Mouse (Mus musculus) liver, embryonic 11.5 days (tissue): ENCODE measurements around the gene Dnajc21. TPM values are rescaled to one million over a fixed set of nuclear protein-coding genes. Genes with fewer than 3 reads are reported as not detected.
A peak's percentile ranks its signal among the peaks of the same experiment; 100 is the strongest.

ENCODE experiments used
- ATAC-seq: fragments of 200-750 bp; cut with Nextera tagmentation; replicated peaks from 2 replicates; pipeline ENCODE4 v1.8.0; 2017; ENCODE audit warnings: moderate number of reproducible peaks, mild to moderate bottlenecking, moderate TSS enrichment, moderate library complexity; ENCODE audit not compliant: low FRiP score
- DNase-seq: peaks from one replicate; pipeline ENCODE4 v3.0.0-alpha.2; 2017; ENCODE audit warnings: low spot score
- H3K27ac ChIP-seq: fragments of 300-500 bp; sonication (generic); 2 replicates; pipeline ENCODE4 v1.5.1; 2014; ENCODE audit warnings: mild to moderate bottlenecking, low read depth, low read length, control low read depth
- H3K27me3 ChIP-seq: fragments of 300-500 bp; sonication (generic); replicated peaks from 2 replicates; pipeline ENCODE4 v1.6.1; 2014; ENCODE audit warnings: low read length, mixed read lengths; ENCODE audit not compliant: control insufficient read depth, insufficient read depth
- H3K36me3 ChIP-seq: fragments of 300-500 bp; sonication (generic); 2 replicates; pipeline ENCODE4 v1.6.1; 2014; ENCODE audit warnings: mild to moderate bottlenecking, low read length, moderate library complexity, mixed read lengths; ENCODE audit not compliant: control insufficient read depth, insufficient read depth
- H3K4me1 ChIP-seq: fragments of 300-500 bp; sonication (generic); replicated peaks from 2 replicates; pipeline ENCODE4 v1.6.1; 2014; ENCODE audit warnings: low read length, mixed read lengths; ENCODE audit not compliant: control insufficient read depth, insufficient read depth
- H3K4me2 ChIP-seq: fragments of 300-500 bp; sonication (generic); 2 replicates; pipeline ENCODE4 v1.6.1; 2014; ENCODE audit warnings: mild to moderate bottlenecking, control low read depth, moderate library complexity
- H3K4me3 ChIP-seq: fragments of 300-500 bp; sonication (generic); 2 replicates; pipeline ENCODE4 v1.5.1; 2014; ENCODE audit warnings: low read depth, low read length, control low read depth
- H3K9ac ChIP-seq: fragments of 300-500 bp; sonication (generic); 2 replicates; pipeline ENCODE4 v1.6.1; 2014; ENCODE audit warnings: low read depth, low read length, control low read depth
- H3K9me3 ChIP-seq: fragments of 300-500 bp; sonication (generic); 2 replicates; pipeline ENCODE4 v1.6.1; 2016; ENCODE audit warnings: low read length, inconsistent platforms, mixed read lengths; ENCODE audit not compliant: control insufficient read depth
- WGBS: fragments of 180-500 bp; shearing (Covaris S2); extraction: QIAGEN DNeasy Blood & Tissue Kit; methylation state at CpG from one replicate; pipeline ENCODE4 v1.1.7; 2014; 5-methylcytosine and 5-hydroxymethylcytosine counted together
- polyA plus RNA-seq: library from polyadenylated mRNA; unstranded; fragments of >200 nt; fragmentation: Nextera tagmentation; extraction: Ambion mirVana; gene quantifications from 2 replicates; pipeline ENCODE4 v1.2.1, GENCODE M21; 2014

Gene Dnajc21
- polyA plus RNA-seq, 1 experiment from 2014 or later = 17.8 TPM

DNA sequence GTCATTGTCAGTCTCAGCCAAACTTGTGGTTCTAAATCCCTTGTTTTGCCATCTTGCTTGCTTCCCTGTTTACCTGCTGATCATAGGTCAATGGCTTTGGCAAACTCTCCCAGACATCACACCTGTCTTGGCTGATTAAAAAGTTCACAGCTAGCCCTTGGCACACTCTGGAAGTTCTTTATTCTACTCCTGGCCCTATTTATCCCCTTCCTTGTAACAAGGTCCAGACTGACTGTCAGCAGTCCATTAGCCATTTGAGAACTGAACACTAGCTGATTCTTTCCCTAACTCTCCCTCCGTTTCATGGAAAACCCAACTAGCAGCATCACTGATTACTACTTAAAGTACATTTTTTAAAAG, 48.6 kb downstream of the Dnajc21 start:
- DNase-seq = no peak
- Histone ChIP-seq H3K36me3 (no peaks in the 10 kb centered on the region), H3K9ac (no peak overlapping the region), H3K9me3 (no peaks in the 10 kb centered on the region), H3K4me3 (no peak overlapping the region), H3K4me2 (no peak overlapping the region), H3K4me1 (no peaks in the 10 kb centered on the region), H3K27me3 (no peaks in the 10 kb centered on the region), H3K27ac (no peak overlapping the region)
- WGBS = 84% methylated on average over 1 of the region's 1 CpGs
- ATAC-seq = no peak

DNA sequence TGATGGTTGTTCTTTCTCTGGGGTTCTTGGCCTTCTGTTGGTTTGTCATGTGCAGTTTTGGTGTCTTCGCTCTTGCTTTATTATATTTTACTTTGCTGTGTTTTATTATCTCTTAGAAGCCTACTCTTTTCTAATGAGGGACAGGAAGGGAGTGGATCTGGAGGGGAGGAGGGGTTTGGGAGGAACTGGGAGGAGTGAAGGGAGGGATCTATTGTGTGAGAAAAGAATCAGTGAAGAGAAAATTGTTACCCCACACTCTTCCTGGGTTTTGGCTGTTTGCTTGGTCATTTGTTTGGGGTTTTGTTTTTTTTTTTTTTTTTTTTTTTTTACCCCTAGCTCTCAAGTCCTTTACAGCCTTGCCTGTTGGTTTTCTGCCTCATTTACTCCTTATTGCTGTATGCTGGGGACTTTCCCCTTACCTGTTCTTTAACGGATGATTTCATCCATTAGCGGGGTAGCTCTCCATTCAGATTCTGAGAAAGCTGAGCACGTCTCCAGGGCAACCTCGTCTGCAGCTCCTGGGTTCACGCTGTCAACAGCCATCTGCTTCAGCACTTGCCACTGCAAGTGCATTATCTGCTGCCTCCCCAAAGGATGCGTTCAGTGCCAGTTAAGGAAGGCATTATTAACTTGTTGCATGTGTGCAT, 49.1 kb downstream of the Dnajc21 start:
- Histone ChIP-seq H3K9me3 (no peaks in the 10 kb centered on the region), H3K4me2 (no peak overlapping the region), H3K4me3 (no peak overlapping the region), H3K36me3 (no peaks in the 10 kb centered on the region), H3K27me3 (no peaks in the 10 kb centered on the region), H3K9ac (no peak overlapping the region), H3K27ac (no peak overlapping the region), H3K4me1 (no peaks in the 10 kb centered on the region)
- 46% methylated on average over 7 of the region's 7 CpGs for WGBS
- DNase-seq = no peak
- ATAC-seq = no peak

DNA sequence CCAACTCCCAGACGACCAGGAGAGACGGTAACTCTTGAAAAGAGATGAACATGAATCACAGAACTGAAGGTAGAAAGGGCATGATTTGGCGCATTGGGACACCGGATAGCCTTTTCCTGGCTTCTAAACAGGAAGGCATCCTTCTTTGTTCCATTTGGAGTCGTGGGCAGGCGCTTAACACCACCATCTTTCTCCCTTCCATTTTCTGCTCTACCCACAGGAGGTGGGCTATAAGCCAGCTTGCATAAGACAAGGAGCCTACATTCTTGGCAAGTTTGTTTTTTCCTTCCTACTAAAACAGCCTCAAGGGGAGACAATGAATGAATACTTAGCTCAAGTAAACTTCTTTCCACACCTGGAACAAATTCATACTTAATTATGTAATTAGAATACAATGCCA, 56.7 kb downstream of the Dnajc21 start:
- H3K9ac ChIP-seq = no peak overlapping the region
- no peak overlapping the region for H3K4me2 ChIP-seq
- no peak for ATAC-seq
- no peak overlapping the region for H3K27ac ChIP-seq
- no peaks in the 10 kb centered on the region for H3K9me3 ChIP-seq
- no peaks in the 10 kb centered on the region for H3K27me3 ChIP-seq
- WGBS = 87% methylated on average over 6 of the region's 6 CpGs
- no peaks in the 10 kb centered on the region for H3K4me1 ChIP-seq
- H3K36me3 ChIP-seq = no peaks in the 10 kb centered on the region
- DNase-seq = no peak
- H3K4me3 ChIP-seq = no peak overlapping the region

DNA sequence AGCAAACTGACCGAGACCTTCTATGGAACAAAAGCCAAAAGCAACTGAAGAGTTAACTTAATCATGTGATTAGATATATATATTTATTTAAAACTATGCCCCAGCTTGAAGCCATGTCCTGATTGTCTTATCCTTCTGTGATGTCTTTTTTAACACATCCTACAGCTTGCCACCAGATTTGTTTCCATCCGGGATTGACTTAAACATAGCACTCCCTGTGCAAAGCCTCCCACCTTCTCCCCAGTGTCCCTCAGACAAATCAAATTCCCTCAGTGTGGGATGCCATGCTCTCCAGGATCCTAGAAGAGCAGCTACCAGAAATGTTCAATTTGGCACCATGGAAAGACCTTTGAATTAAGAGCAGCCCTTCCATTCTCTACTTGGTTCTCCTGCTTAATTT, 59.4 kb downstream of the Dnajc21 start:
- WGBS = 80% methylated on average over 2 of the region's 2 CpGs

DNA sequence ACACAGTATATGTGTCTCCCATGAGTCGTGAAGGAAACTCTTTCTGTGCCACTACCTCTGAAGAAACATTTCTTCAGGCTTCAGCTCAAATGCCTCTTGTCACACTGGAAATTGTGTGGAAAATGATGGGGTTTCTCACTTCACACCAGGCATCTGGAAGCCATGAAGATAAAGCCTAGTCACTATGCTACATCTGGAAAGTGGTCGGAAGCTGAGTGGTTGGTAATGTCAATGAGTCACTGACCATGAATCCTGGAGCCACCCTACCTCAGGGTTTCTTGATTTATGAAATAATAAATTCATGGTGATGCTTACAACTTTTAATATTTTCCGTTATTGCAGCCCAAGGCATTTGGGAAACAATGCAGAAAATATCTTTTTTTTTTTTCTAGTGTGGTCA, 60.5 kb downstream of the Dnajc21 start:
- Histone ChIP-seq H3K27ac (no peak overlapping the region), H3K4me2 (no peak overlapping the region), H3K4me3 (no peak overlapping the region), H3K9ac (no peak overlapping the region), H3K4me1 (no peaks in the 10 kb centered on the region), H3K36me3 (no peaks in the 10 kb centered on the region), H3K9me3 (no peaks in the 10 kb centered on the region), H3K27me3 (no peaks in the 10 kb centered on the region)
- DNase-seq (no peak), ATAC-seq (no peak)
- 83% methylated on average over 3 of the region's 3 CpGs for WGBS

More for the DNA sequence above, 59.4 kb downstream of the Dnajc21 start:
- H3K27me3 ChIP-seq = no peaks in the 10 kb centered on the region
- H3K4me2 ChIP-seq = no peak overlapping the region
- no peaks in the 10 kb centered on the region for H3K36me3 ChIP-seq
- ATAC-seq = no peak
- H3K9me3 ChIP-seq = no peaks in the 10 kb centered on the region
- no peak overlapping the region for H3K4me3 ChIP-seq
- H3K4me1 ChIP-seq = no peaks in the 10 kb centered on the region
- H3K27ac ChIP-seq = no peak overlapping the region
- H3K9ac ChIP-seq = no peak overlapping the region
- no peak for DNase-seq

DNA sequence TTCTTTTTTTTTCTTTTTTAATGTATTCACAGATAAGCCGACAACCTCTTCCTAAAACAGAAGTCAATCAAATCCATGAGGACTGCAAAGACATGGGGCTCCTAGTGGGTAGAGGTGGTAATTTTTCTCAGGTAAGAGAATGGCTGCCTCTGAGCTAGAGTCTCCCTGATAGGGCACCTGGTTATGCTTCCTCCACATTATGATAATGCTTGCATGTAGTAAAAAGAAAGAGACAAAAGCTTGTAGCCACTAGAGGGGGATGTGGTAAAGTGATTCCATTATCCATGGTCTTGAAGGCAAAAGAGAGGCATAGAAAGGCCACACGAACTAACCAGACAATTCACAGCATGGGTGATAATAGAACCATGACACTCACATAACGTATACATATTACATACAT, 69.9 kb downstream of the Dnajc21 start:
- Histone ChIP-seq H3K4me3 (no peak overlapping the region), H3K4me2 (no peak overlapping the region), H3K27me3 (no peaks in the 10 kb centered on the region), H3K4me1 (no peaks in the 10 kb centered on the region), H3K27ac (no peak overlapping the region), H3K36me3 (no peaks in the 10 kb centered on the region), H3K9me3 (no peaks in the 10 kb centered on the region), H3K9ac (no peak overlapping the region)
- WGBS = 65% methylated on average over 3 of the region's 3 CpGs
- no peak for DNase-seq
- no peak for ATAC-seq

DNA sequence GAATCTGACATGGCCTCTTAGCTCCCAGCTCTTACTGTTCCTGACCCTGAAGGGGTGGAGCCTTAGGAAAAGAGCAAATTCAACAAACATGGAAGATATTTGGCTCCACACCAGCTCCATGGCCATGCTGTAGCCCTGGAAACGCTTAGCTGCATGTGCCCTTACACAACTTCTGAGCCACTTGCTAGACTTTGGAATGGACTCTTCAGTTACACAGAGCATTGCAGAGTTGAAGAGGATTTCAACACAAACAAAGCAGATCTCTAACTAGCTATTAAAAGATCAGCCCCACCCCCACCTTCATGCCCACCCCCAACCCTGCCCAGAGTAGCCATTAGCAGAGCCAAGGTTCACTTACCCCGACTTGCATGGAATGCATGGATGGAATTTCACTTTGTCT, 70.5 kb downstream of the Dnajc21 start:
- H3K27ac ChIP-seq = no peak overlapping the region
- 58% methylated on average over 2 of the region's 2 CpGs for WGBS
- H3K36me3 ChIP-seq = no peaks in the 10 kb centered on the region
- peak; percentile 77 for ATAC-seq
- H3K9me3 ChIP-seq = no peaks in the 10 kb centered on the region
- no peak overlapping the region for H3K4me2 ChIP-seq
- no peaks in the 10 kb centered on the region for H3K27me3 ChIP-seq
- DNase-seq = no peak
- no peaks in the 10 kb centered on the region for H3K4me1 ChIP-seq
- no peak overlapping the region for H3K9ac ChIP-seq
- no peak overlapping the region for H3K4me3 ChIP-seq

Other genes starting within 250 kb of the Dnajc21 start
- not detected in 2 replicates for gene Gm21973, start 145.1 kb downstream of the Dnajc21 start, polyA plus RNA-seq
- 4.3 and 5.6 TPM in 2 replicates for gene Agxt2, start 112.0 kb downstream of the Dnajc21 start, polyA plus RNA-seq
- 168 and 179 TPM in 2 replicates for gene Brix1, start 15.4 kb upstream of the Dnajc21 start, polyA plus RNA-seq
- 42.4 and 43.2 TPM in 2 replicates for gene Rad1, start 15.5 kb upstream of the Dnajc21 start, polyA plus RNA-seq
- not detected in 2 replicates for gene Ttc23l, start 88.2 kb upstream of the Dnajc21 start, polyA plus RNA-seq
- 19.6 and 20.2 TPM in 2 replicates for gene Rai14, start 244.1 kb upstream of the Dnajc21 start, polyA plus RNA-seq